Mouse (Mus musculus): ENCODE data around the gene Mpzl3. TPM values are rescaled to one million over a fixed set of nuclear protein-coding genes. Genes with fewer than 3 reads are reported as not detected.

Mpzl3 gene
- total RNA-seq, 2 experiments from 2014 or later, result 1.7 to 2.1 TPM

DNA sequence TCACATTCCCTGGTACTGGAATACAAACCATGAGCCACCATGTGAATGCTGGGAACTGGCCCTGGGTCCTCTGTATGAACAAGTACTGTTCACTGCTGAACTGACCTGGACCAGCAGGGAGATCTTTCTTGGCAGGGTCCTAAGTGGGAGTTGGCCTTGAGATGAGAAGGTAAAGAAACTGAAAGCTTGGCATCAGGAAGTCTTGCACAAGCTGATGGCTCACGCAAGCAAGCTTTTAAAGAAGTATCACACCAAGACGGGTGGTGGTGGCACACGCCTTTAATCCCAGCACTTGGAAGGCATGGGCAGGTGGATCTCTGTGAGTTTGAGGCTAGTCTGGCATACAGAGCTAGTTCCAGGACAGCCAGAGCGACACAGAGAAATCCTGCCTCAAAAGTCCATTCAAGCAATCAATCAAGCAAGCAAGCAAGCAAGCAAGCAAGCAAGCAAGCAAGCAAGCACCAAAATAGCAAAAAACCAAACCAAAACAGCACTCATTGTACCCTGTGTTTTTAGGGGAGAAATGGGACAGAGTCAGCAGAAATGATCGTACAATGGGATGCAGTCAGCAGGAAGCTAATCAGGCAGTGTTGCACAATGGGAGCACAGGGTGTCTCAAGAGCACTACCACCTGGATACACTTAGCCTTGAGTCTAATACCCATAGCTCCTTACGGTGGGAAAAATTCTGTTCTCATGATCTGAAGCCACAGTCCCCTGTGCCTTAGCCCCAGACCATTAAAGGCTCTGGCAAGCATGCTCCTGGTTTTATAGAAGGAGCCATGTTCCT, 40.4 kb downstream of the Mpzl3 start:
- no peak for DNase-seq

GRCm38 (mm10) chr9:45097877-45098276, 42.9 kb downstream of the Mpzl3 start:
- intact Hi-C loops (cut with DNase I), result no loop called here
- DNase-seq, result no peak

More for the DNA sequence above, 40.4 kb downstream of the Mpzl3 start:
- intact Hi-C loops (cut with DNase I), result no loop called here

DNA sequence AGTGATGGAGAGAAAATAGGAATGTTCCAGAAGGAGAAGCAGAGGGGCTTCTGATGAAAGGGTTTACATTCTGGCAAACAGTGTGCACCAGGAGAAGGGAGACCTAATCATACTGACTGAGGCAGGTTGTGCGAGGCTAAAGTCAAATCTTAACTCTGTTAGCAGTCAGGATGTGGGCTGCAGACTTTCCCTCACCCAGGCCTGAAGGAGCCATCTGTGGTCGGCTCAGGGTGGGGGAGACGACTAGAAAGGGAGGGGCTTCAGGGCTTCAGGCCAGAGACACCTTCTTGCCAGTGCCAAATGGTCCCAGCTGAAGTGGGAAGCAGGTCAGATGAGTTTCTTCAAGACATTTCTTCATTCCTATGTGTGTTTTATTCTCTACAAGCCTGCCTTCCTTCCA, 43.4 kb downstream of the Mpzl3 start:
- intact Hi-C loops (cut with DNase I), result no loop called here

GRCm38 (mm10) chr9:45102528-45102927, 47.5 kb downstream of the Mpzl3 start:
- intact Hi-C loops (cut with DNase I), result no loop called here

More for the DNA sequence above, 43.4 kb downstream of the Mpzl3 start:
- DNase-seq, result no peak

GRCm38 (mm10) chr9:45103211-45103979, 48.4 kb downstream of the Mpzl3 start:
- intact Hi-C loops (cut with DNase I), result no loop called here
- no peak for DNase-seq

More at GRCm38 (mm10) chr9:45102528-45102927, 47.5 kb downstream of the Mpzl3 start:
- no peak for DNase-seq

GRCm38 (mm10) chr9:45105596-45106374, 50.8 kb downstream of the Mpzl3 start:
- intact Hi-C loops (cut with DNase I), result no loop called here
- no peak for DNase-seq

GRCm38 (mm10) chr9:45115706-45116105, 60.7 kb downstream of the Mpzl3 start:
- intact Hi-C loops (cut with DNase I), result no loop called here
- DNase-seq, result peak; percentile 60

GRCm38 (mm10) chr9:45116819-45117218, 61.8 kb downstream of the Mpzl3 start:
- intact Hi-C loops (cut with DNase I), result no loop called here
- DNase-seq, result no peak

- intact Hi-C loops (cut with DNase I), result no loop called here
- peak; percentile 15 for DNase-seq
Observed at GRCm38 (mm10) chr9:45117741-45118431, 62.9 kb downstream of the Mpzl3 start, which contains the start of gene Scn2b. Gene Scn2b, plus strand, starts transcription at chr9:45117782.

DNA sequence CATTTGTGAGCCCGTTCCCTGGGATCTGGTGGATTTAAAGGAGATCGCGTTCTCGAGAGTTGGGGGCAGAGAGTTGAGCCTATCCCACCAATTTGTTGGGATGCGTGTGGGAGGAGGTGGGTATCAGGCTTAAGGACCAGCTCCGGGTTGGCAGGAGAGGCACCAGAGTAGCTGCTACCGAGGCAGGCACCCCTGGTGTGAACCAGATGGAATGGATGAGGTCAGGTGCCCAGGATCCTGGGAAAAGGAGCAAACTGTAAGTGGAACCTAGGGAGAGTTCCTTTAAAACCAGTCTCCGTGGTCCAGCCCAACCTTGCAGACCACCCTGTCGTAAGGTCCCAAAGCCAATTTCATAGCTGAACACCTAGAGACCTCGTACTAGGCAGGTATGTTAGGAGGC, 63.6 kb downstream of the Mpzl3 start:
- intact Hi-C loops (cut with DNase I), result no loop called here
- DNase-seq, result peak; percentile 41

DNA sequence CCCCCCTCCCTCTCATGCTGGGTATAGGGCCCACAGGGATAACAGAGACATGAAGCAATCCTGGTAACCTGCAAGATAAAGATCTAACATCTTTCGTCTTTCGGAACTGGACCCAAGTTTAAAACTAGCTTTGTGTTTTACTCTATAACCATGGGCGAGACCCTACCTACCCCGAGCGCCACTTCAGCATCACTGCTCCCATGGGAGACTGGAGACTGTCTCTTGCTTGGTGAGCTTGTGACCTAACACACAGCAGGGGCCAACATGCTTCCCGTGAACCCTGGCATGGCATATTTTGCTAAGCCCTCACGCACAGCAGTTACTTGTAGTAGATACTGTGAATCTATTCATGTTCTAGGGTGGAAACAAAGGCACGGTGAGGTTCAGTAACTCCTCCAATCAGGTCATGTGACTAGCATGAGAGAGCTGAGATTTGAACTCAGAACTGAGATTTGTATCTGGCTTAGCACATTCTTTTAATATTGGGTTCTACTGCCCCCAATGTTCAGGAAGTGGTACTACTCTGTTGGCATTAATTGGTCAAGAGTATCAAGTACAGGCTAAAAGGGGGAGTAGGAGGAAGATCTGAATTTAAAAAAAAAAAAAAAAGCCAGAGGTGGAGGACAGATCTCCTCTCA, 64.4 kb downstream of the Mpzl3 start:
- intact Hi-C loops (cut with DNase I), result no loop called here
- no peak for DNase-seq

DNA sequence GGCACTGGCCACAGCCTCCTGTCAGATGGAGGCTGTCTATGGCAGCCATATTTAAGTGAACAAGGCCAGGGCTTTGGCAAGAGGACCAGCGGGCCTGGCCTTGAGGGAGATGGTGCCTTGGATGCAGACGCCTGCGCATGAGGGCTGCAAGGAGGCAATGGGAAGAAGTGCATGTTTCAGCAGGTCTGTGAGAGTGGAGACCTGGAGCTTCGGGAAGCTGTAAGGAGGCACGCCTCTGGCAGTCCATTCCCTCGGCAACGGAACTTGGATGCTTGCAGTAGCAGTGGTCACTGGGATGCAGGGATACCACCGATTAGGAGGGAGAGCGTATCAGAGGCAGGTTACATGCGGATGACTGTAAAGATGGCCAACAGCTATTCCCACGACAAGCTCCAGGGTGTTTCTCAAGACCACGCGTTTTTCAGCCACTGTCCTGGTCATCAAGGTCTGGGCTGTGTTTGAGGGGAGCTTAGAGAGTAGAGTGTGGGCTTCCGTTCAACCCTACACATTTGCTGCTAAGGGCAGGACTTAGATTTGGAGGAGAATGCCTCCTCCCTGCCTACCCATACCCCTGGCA, 65.1 kb downstream of the Mpzl3 start:
- intact Hi-C loops (cut with DNase I), result no loop called here

DNA sequence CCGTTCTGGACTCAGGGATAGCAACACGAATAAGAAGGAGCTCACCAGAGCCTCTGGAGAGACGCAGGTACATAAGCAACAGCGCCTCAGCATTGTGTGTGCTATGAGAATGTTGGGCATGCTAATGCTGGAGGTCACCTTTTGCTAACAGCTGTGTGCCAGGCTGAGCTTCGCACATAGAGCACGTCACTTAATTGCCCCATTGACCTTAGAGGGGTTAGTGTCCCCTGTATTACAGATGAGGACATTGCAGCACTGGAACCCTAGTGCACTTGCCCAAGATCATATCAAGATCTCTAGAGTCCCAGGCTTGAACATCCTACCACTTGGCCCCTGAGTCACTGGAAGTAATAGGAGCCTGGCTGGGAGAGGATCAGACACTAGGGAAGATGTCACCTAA, 65.6 kb downstream of the Mpzl3 start:
- intact Hi-C loops (cut with DNase I), result no loop called here
- DNase-seq, result no peak

More for the DNA sequence above, 65.1 kb downstream of the Mpzl3 start:
- no peak for DNase-seq

- intact Hi-C loops (cut with DNase I), result no loop called here
- no peak for DNase-seq
Observed at GRCm38 (mm10) chr9:45121001-45121400, 66.0 kb downstream of the Mpzl3 start.

DNA sequence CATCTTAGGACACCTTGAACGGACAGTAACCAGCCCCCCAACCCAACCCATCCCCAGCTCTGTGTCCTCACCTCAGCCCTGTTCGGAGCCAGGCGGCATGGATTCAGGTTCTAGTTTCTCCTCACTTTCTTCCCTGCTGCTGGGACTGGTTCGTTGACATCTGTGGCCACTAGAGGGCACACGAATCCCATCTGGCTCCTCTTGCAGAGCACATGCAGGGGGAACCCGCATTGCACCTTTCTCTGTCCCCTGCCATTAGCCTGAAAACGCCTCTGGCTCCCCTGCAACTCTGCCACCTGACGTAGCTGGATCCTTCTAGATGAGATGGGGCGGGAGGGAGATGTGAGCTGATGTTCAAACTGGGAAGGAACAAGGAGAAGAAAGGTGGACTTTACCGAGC, 66.8 kb downstream of the Mpzl3 start:
- peak; percentile 80 for DNase-seq
- intact Hi-C loops (cut with DNase I), result no loop called here

- intact Hi-C loops (cut with DNase I), result no loop called here
- DNase-seq, result peak; percentile 26
Observed at GRCm38 (mm10) chr9:45122209-45122761, 67.3 kb downstream of the Mpzl3 start.

DNA sequence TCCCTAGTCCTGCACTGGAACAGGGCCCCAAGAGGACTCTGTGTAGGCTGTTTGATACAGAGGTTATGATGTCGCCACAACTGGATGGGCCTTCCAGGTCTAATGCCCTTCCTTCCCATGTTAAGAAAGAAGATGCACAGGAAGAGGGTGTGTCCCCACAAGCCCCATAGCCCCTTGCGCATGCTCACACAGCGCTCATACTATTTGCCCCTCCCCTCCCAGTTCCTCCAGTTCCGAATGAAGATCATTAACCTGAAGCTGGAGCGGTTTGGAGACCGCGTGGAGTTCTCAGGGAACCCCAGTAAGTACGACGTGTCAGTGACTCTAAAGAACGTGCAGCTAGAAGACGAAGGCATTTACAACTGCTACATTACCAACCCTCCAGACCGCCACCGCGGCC, 70.2 kb downstream of the Mpzl3 start:
- intact Hi-C loops (cut with DNase I), result no loop called here
- no peak for DNase-seq

- no peak for DNase-seq
- intact Hi-C loops (cut with DNase I), result no loop called here
Observed at GRCm38 (mm10) chr9:45126941-45127340, 72.0 kb downstream of the Mpzl3 start.

Data from left cerebral cortex, postnatal 4 days (tissue).